Mouse (Mus musculus): ENCODE results near the gene Lclat1. TPM values are rescaled to one million over a fixed set of nuclear protein-coding genes. Genes with fewer than 3 reads are reported as not detected.

Lclat1 gene
- total and polyA plus RNA-seq, 3 experiments: 9.6 to 10.5 TPM; not detected in 1

GRCm38 (mm10) chr17:73241085-73241848 is 133.5 kb downstream of the Lclat1 start:
- H3K79me2 ChIP-seq (ENCODE audit: control insufficient read depth, insufficient read depth, low read length, poor library complexity): no peaks in the 10 kb centered on the region; the same call in 1 of the 2 replicates
- H3K27me3 ChIP-seq (ENCODE audit: control insufficient read depth in 1 of 2, insufficient read depth in 2 of 2, low read length in 2 of 2): no peaks in the 10 kb centered on the region
- H3K9ac ChIP-seq (ENCODE audit: control insufficient read depth, low read depth, low read length, poor library complexity, severe bottlenecking): no peak overlapping the region
- H3K27ac ChIP-seq (ENCODE audit: control insufficient read depth, low read depth, low read length): no peak overlapping the region
- DNase-seq (ENCODE audit: low read depth, low spot score): no peak
- H3K4me3 ChIP-seq (ENCODE audit: control insufficient read depth in 1 of 2, insufficient read depth in 1 of 2, low read depth in 2 of 2, low read length in 2 of 2): no peak overlapping the region
- peaks cover 2 to 10% of the 10 kb centered on the region in 2 experiments for H3K4me1 ChIP-seq (ENCODE audit: control insufficient read depth in 1 of 2, insufficient read depth in 2 of 2, low read length in 2 of 2)
- H3K9me3 ChIP-seq (replicated peaks; ENCODE audit: insufficient read depth, low read length): no peaks in the 10 kb centered on the region
- peaks cover 0 to 6% of the 10 kb centered on the region in 2 experiments; a peak in 2 of 4 replicates for H3K36me3 ChIP-seq (ENCODE audit: control insufficient read depth in 1 of 2, insufficient read depth in 2 of 2, low read length in 2 of 2)
- TF ChIP-seq POLR2AphosphoS2 (IDR thresholded peaks at IDR 0.05; ENCODE audit: low read length) (no peak), UBTF (IDR thresholded peaks at IDR 0.05; ENCODE audit: borderline replicate concordance, insufficient read depth, low read depth, low read length) (no peak), TAL1 (IDR thresholded peaks at IDR 0.05; ENCODE audit: low read length) (no peak), CHD2 (IDR thresholded peaks at IDR 0.05; ENCODE audit: low read length) (no peak), MYB (IDR thresholded peaks at IDR 0.05; ENCODE audit: low read depth, low read length) (no peak), USF2 (IDR thresholded peaks at IDR 0.05; ENCODE audit: borderline replicate concordance in 1 of 2, insufficient read depth in 1 of 2, low read depth in 1 of 2, low read length in 2 of 2) (no peak), TBP (IDR thresholded peaks at IDR 0.05; ENCODE audit: low read depth, low read length) (no peak), GABPA (IDR thresholded peaks at IDR 0.05; ENCODE audit: low read depth, low read length) (no peak), JUND (IDR thresholded peaks at IDR 0.05; ENCODE audit: low read depth, low read length) (no peak), HCFC1 (IDR thresholded peaks at IDR 0.05; ENCODE audit: low read depth, low read length) (no peak), POLR2A (IDR thresholded peaks at IDR 0.05; ENCODE audit: control insufficient read depth in 1 of 2, insufficient read depth in 1 of 2, low read depth in 1 of 2, low read length in 2 of 2, poor library complexity in 1 of 2) (no peak), SMC3 (IDR thresholded peaks at IDR 0.05; ENCODE audit: low read depth, low read length) (no peak), MAZ (IDR thresholded peaks at IDR 0.05; ENCODE audit: low read depth, low read length) (no peak), MXI1 (IDR thresholded peaks at IDR 0.05; ENCODE audit: low read depth, low read length) (no peak), ELF1 (IDR thresholded peaks at IDR 0.05; ENCODE audit: low read depth, low read length) (no peak), BHLHE40 (IDR thresholded peaks at IDR 0.05; ENCODE audit: borderline replicate concordance, low read depth, low read length) (no peak), ETS1 (IDR thresholded peaks at IDR 0.05; ENCODE audit: low read depth, low read length) (no peak), E2F4 (IDR thresholded peaks at IDR 0.05; ENCODE audit: borderline replicate concordance, low read depth, low read length) (no peak), CHD1 (IDR thresholded peaks at IDR 0.05; ENCODE audit: low read depth, low read length) (no peak)

GRCm38 (mm10) chr17:73243676-73244075 is 135.9 kb downstream of the Lclat1 start:
- no peak for TF ChIP-seq GABPA (IDR thresholded peaks at IDR 0.05; ENCODE audit: low read depth, low read length)
- TF ChIP-seq UBTF (IDR thresholded peaks at IDR 0.05; ENCODE audit: borderline replicate concordance, insufficient read depth, low read depth, low read length): no peak
- TF ChIP-seq SMC3 (IDR thresholded peaks at IDR 0.05; ENCODE audit: low read depth, low read length): no peak
- TF ChIP-seq GATA1 (IDR thresholded peaks at IDR 0.05; ENCODE audit: low read depth, low read length): no peak
- no peak for TF ChIP-seq CHD1 (IDR thresholded peaks at IDR 0.05; ENCODE audit: low read depth, low read length)
- TF ChIP-seq TCF12 (IDR thresholded peaks at IDR 0.05; ENCODE audit: low read depth, low read length): no peak
- no peak for TF ChIP-seq MYB (IDR thresholded peaks at IDR 0.05; ENCODE audit: low read depth, low read length)
- TF ChIP-seq NELFE (IDR thresholded peaks at IDR 0.05; ENCODE audit: low read depth, low read length): no peak
- TF ChIP-seq ZC3H11A (IDR thresholded peaks at IDR 0.05; ENCODE audit: low read depth, low read length): no peak
- no peak for TF ChIP-seq KAT2A (conservative IDR thresholded peaks at IDR 0.05; ENCODE audit: low read depth, low read length)
- TF ChIP-seq MAZ (IDR thresholded peaks at IDR 0.05; ENCODE audit: low read depth, low read length): no peak
- TF ChIP-seq CTCF (IDR thresholded peaks at IDR 0.05 in 2 of 3, conservative IDR thresholded peaks at IDR 0.05 in 1 of 3; ENCODE audit: control insufficient read depth in 1 of 3, insufficient read depth in 1 of 3, low read depth in 2 of 3, low read length in 3 of 3, poor library complexity in 1 of 3, severe bottlenecking in 1 of 3): no peak
- TF ChIP-seq HCFC1 (IDR thresholded peaks at IDR 0.05; ENCODE audit: low read depth, low read length): no peak
- no peak for TF ChIP-seq POLR2AphosphoS5 (IDR thresholded peaks at IDR 0.05; ENCODE audit: borderline replicate concordance, low read depth, low read length)
- no peak for TF ChIP-seq POLR2A (IDR thresholded peaks at IDR 0.05; ENCODE audit: control insufficient read depth in 1 of 2, insufficient read depth in 1 of 2, low read depth in 1 of 2, low read length in 2 of 2, poor library complexity in 1 of 2)
- TF ChIP-seq MAX (IDR thresholded peaks at IDR 0.05; ENCODE audit: low read length): no peak
- TF ChIP-seq TBP (IDR thresholded peaks at IDR 0.05; ENCODE audit: low read depth, low read length): no peak
- TF ChIP-seq MEF2A (IDR thresholded peaks at IDR 0.05; ENCODE audit: extremely low read depth, insufficient replicate concordance, low read depth, low read length, poor library complexity, severe bottlenecking): no peak
- TF ChIP-seq POLR2AphosphoS2 (IDR thresholded peaks at IDR 0.05; ENCODE audit: low read length): no peak
- no peak for TF ChIP-seq MYC (IDR thresholded peaks at IDR 0.05; ENCODE audit: low read depth, low read length)
- peaks cover 2 to 10% of the 10 kb centered on the region in 2 experiments for H3K4me1 ChIP-seq (ENCODE audit: control insufficient read depth in 1 of 2, insufficient read depth in 2 of 2, low read length in 2 of 2)
- no peak overlapping the region for H3K27ac ChIP-seq (ENCODE audit: control insufficient read depth, low read depth, low read length)

More at GRCm38 (mm10) chr17:73243676-73244075, 135.9 kb downstream of the Lclat1 start:
- DNase-seq (ENCODE audit: low read depth, low spot score): no peak
- Histone ChIP-seq H3K9me3 (replicated peaks; ENCODE audit: insufficient read depth, low read length) (no peaks in the 10 kb centered on the region), H3K79me2 (ENCODE audit: control insufficient read depth, insufficient read depth, low read length, poor library complexity) (no peaks in the 10 kb centered on the region), H3K4me3 (ENCODE audit: control insufficient read depth in 1 of 2, insufficient read depth in 1 of 2, low read depth in 2 of 2, low read length in 2 of 2) (no peak overlapping the region), H3K36me3 (ENCODE audit: control insufficient read depth in 1 of 2, insufficient read depth in 2 of 2, low read length in 2 of 2) (peaks cover 0 to 6% of the 10 kb centered on the region in 2 experiments; a peak in 2 of 4 replicates), H3K9ac (ENCODE audit: control insufficient read depth, low read depth, low read length, poor library complexity, severe bottlenecking) (no peak overlapping the region), H3K27me3 (ENCODE audit: control insufficient read depth in 1 of 2, insufficient read depth in 2 of 2, low read length in 2 of 2) (no peaks in the 10 kb centered on the region)

Data from MEL (cell line).